Mouse (Mus musculus) midbrain, embryonic 15.5 days (tissue): Measurements from ENCODE around the gene Lcn2. TPM values are rescaled to one million over a fixed set of nuclear protein-coding genes. Genes with fewer than 3 reads are reported as not detected.

Experiments used
- ATAC-seq: fragments of 200-750 bp; cut with Nextera tagmentation; replicated peaks from 2 replicates; pipeline ENCODE4 v1.8.0; 2017; ENCODE audit warnings: moderate TSS enrichment
- H3K27ac ChIP-seq: fragments of 300-500 bp; sonication (generic); 2 replicates; pipeline ENCODE4 v1.5.1; 2015; ENCODE audit warnings: mild to moderate bottlenecking, inconsistent platforms
- H3K27me3 ChIP-seq: fragments of 300-500 bp; sonication (generic); replicated peaks from 2 replicates; pipeline ENCODE4 v1.6.1; 2015; ENCODE audit warnings: inconsistent platforms
- H3K36me3 ChIP-seq: fragments of 300-500 bp; sonication (generic); replicated peaks from 2 replicates; pipeline ENCODE4 v1.6.1; 2015; ENCODE audit warnings: inconsistent platforms
- H3K4me1 ChIP-seq: fragments of 300-500 bp; sonication (generic); 2 replicates; pipeline ENCODE4 v1.6.1; 2015; ENCODE audit warnings: inconsistent platforms
- H3K4me2 ChIP-seq: fragments of 300-500 bp; sonication (generic); 2 replicates; pipeline ENCODE4 v1.6.1; 2015; ENCODE audit warnings: inconsistent platforms, mild to moderate bottlenecking, moderate library complexity
- H3K4me3 ChIP-seq: fragments of 300-500 bp; sonication (generic); 2 replicates; pipeline ENCODE4 v1.5.1; 2015; ENCODE audit warnings: mild to moderate bottlenecking, inconsistent platforms
- H3K9ac ChIP-seq: fragments of 300-500 bp; sonication (generic); 2 replicates; pipeline ENCODE4 v1.6.1; 2015; ENCODE audit warnings: mild to moderate bottlenecking, inconsistent platforms
- H3K9me3 ChIP-seq: fragments of 300-500 bp; sonication (generic); 2 replicates; pipeline ENCODE4 v1.6.1; 2016; ENCODE audit warnings: inconsistent platforms
- WGBS: fragments of 180-500 bp; shearing (Covaris S2); methylation state at CpG from one replicate; pipeline ENCODE4 v1.1.7; 2015; ENCODE audit warnings: mixed read lengths; 5-methylcytosine and 5-hydroxymethylcytosine counted together
- polyA plus RNA-seq: library from polyadenylated mRNA; unstranded; fragments of >200 nt; fragmentation: Nextera tagmentation; extraction: Ambion mirVana; gene quantifications from 2 replicates; pipeline ENCODE4 v1.2.1, GENCODE M21; 2015

The Lcn2 gene
- polyA plus RNA-seq, 1 experiment from 2014 or later = 0.44 TPM

DNA sequence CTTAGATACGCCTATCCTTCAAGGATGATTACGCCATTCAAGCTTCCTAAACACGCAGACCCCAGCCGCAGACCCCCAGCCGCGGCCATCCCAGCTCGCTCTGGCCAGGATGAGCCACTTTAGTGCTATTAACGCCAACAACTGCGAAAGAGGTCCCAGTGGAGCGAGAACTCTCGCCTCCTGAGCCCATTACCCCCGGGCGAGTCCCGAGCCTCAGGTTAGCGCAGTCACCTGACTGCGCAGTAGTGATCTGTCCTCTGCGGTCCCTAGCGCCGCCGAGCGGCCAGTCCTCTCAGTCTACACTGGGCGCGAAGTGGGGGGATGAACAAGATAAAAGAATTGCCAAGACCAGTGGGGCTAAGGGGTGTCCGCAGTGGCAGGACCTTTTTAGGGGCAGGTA is 26.6 kb downstream of the Lcn2 start:
- no peak overlapping the region for H3K27ac ChIP-seq
- peak overlapping the region; percentile 53 for H3K4me2 ChIP-seq
- H3K9ac ChIP-seq = 0 out of 2 replicates have a peak overlapping the region, but pooled peaks have one; percentile 3
- peak overlapping the region; percentile 27 for H3K4me3 ChIP-seq
- 0 out of 2 replicates have a peak, but pooled peaks cover 3% of the 10 kb centered on the region for H3K36me3 ChIP-seq
- H3K9me3 ChIP-seq = no peaks in the 10 kb centered on the region
- H3K27me3 ChIP-seq = 0 out of 2 replicates have a peak, but pooled peaks cover 3% of the 10 kb centered on the region
- WGBS = 1% methylated on average over 24 of the region's 24 CpGs
- H3K4me1 ChIP-seq = peaks cover 27% of the 10 kb centered on the region
- ATAC-seq = no peak; the same call in 1 of the 2 replicates

DNA sequence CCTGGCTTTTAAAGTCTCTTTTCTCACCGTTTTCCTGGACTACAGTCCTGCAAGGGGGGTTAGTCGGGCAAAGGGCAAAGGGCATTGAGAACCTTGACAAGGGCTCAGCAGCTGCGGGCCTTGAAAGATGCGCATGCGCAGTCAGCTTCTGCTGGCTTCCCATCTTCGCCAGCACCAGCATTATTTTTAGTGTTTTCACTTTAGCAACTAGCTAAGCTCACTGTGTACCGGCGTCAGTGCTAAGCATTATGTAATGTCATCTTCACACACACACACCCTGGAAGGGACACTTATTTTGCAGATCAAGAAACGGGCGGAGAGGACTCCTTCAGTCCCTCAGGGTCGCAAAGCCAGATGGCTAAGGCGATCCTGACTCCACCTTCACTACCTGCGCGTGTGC is 27.3 kb downstream of the Lcn2 start:
- ATAC-seq = no peak
- H3K9ac ChIP-seq = peak overlapping the region; percentile 5; the same call in 1 of the 2 replicates
- 6% methylated on average over 14 of the region's 14 CpGs for WGBS

DNA sequence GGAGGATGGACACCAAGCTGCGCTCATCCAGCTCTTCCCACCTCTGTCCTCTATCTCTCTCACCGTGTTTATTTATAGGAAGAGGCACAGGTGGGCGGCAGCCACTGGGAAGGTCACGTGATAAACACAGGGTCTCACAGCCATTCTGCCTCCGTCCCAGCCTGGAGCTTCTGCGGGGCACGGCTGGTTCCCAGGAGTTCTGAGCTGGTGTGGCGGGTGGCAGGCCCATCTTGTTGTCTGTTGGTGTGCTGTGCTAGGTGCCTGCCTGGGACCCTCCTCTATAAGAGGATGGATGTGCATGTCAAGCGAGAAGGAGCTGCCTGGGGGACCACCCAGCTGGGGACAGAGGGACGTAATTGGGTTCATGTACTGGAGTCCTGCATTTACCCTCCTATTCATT is 29.7 kb downstream of the Lcn2 start:
- Histone ChIP-seq H3K4me3 (no peak overlapping the region), H3K27me3 (0 out of 2 replicates have a peak, but pooled peaks cover 3% of the 10 kb centered on the region), H3K36me3 (no peaks in the 10 kb centered on the region), H3K4me2 (no peak overlapping the region), H3K27ac (no peak overlapping the region), H3K9ac (no peak overlapping the region), H3K9me3 (no peaks in the 10 kb centered on the region), H3K4me1 (peaks cover 22% of the 10 kb centered on the region)
- ATAC-seq = no peak
- WGBS = 68% methylated on average over 10 of the region's 10 CpGs

More for the DNA sequence above, 27.3 kb downstream of the Lcn2 start:
- no peak overlapping the region for H3K27ac ChIP-seq
- H3K36me3 ChIP-seq = no peaks in the 10 kb centered on the region
- H3K27me3 ChIP-seq = 0 out of 2 replicates have a peak, but pooled peaks cover 3% of the 10 kb centered on the region
- peak overlapping the region; percentile 53 for H3K4me2 ChIP-seq
- peak overlapping the region; percentile 27 for H3K4me3 ChIP-seq
- no peaks in the 10 kb centered on the region for H3K9me3 ChIP-seq
- peaks cover 27% of the 10 kb centered on the region for H3K4me1 ChIP-seq

DNA sequence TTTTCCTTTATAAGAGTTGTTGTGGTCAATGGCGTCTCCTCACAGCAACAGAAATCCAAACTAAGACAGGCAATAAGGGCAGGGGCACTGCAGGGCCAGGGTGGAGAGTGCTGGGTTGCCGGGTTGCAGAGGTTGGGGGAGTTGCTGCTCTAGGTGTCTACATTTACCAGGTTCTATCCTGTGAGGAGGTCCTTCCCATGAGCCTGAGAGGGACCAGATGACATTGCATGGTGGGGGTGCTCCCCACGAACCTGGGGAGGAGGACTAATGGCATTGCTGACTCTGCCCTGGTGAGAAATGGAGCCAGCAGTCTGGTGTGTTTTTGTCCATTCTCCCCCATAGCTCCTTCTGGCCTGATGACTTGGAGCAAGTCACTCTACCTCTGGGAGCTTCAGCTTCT is 30.3 kb downstream of the Lcn2 start:
- WGBS = 77% methylated on average over 3 of the region's 3 CpGs
- Histone ChIP-seq H3K9me3 (no peaks in the 10 kb centered on the region), H3K4me3 (no peak overlapping the region), H3K4me2 (no peak overlapping the region), H3K9ac (no peak overlapping the region), H3K27ac (no peak overlapping the region), H3K4me1 (peaks cover 23% of the 10 kb centered on the region), H3K27me3 (0 out of 2 replicates have a peak, but pooled peaks cover 3% of the 10 kb centered on the region), H3K36me3 (no peaks in the 10 kb centered on the region)
- no peak for ATAC-seq

DNA sequence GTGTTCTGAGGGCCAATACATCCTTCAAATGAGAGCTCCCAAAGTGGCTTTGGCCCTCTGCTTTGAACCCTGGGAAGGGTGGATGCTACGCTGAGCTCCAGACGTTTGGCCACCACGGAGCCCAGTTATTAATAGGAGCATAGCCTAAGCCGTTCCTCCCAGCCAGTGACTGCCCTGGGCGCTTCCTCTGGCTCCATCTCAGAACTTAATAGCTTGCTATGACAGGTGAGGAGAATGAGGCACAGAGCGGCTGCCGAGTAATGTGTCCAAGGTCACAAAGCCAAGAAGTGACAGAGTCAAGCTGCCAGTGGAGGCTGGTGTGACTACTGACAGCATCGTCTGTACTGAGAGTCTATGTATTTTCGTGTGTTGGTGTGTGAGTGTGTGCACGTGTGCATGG is 31.8 kb downstream of the Lcn2 start:
- Histone ChIP-seq H3K4me2 (no peak overlapping the region), H3K4me3 (no peak overlapping the region), H3K36me3 (no peaks in the 10 kb centered on the region), H3K4me1 (peaks cover 22% of the 10 kb centered on the region), H3K27me3 (no peaks in the 10 kb centered on the region), H3K9me3 (no peaks in the 10 kb centered on the region), H3K9ac (no peak overlapping the region), H3K27ac (no peak overlapping the region)
- ATAC-seq = no peak
- WGBS = 82% methylated on average over 10 of the region's 10 CpGs

DNA sequence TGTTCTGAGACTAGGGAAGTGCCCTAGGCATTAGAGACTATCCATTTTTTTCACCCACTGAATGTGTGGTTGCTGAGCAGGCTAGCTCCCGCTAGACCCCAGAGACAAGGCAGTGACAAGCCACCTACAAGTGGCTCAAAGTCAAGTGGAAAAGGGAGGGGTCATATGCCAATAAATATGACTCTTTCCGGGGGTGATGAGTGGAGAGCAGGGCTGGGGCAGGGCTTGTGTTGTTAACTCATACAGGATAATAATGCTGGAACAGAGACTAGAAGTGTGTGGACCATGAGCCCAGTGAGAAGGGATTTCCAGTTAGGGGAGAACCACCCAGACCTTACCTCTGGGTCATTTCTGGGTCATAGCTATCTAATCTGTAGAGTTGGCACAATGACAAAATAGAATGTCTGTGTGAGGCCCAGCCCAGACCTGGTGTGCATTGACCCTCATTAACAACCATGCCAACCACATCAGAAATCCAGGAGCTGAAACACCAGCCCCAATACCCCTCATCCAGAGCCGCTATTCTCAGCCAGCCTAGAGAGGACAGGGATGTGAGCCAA is 33.6 kb downstream of the Lcn2 start:
- Histone ChIP-seq H3K4me2 (no peak overlapping the region), H3K27ac (no peak overlapping the region), H3K4me3 (no peak overlapping the region), H3K9me3 (no peaks in the 10 kb centered on the region), H3K4me1 (peaks cover 32% of the 10 kb centered on the region), H3K36me3 (no peaks in the 10 kb centered on the region), H3K27me3 (no peaks in the 10 kb centered on the region), H3K9ac (no peak overlapping the region)
- WGBS = 85% methylated on average over 3 of the region's 3 CpGs
- no peak for ATAC-seq

DNA sequence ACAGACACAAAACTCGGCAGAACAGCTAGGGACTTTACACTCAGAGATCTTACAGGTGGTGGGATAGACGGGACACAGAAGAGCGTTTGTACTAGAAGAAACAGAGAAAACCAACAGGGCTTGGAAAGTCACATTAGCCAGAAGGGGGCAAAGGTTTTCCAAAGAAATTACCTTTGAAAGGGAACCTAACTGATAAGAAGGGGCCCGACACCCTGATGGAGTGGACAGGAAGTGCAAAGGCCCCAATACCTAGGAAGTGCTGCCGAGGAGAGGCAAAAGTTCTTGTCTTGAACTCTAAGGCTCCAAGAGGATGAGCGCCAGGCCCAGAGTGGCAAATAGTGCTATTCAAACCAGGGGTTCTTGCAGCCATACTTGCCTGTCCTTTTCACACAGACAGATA is 34.2 kb downstream of the Lcn2 start:
- Histone ChIP-seq H3K27ac (no peak overlapping the region), H3K4me2 (0 out of 2 replicates have a peak overlapping the region, but pooled peaks have one; percentile 57), H3K4me1 (peaks cover 34% of the 10 kb centered on the region), H3K36me3 (no peaks in the 10 kb centered on the region), H3K9ac (no peak overlapping the region), H3K27me3 (no peaks in the 10 kb centered on the region), H3K4me3 (no peak overlapping the region), H3K9me3 (no peaks in the 10 kb centered on the region)
- no peak for ATAC-seq
- WGBS = 70% methylated on average over 6 of the region's 6 CpGs

DNA sequence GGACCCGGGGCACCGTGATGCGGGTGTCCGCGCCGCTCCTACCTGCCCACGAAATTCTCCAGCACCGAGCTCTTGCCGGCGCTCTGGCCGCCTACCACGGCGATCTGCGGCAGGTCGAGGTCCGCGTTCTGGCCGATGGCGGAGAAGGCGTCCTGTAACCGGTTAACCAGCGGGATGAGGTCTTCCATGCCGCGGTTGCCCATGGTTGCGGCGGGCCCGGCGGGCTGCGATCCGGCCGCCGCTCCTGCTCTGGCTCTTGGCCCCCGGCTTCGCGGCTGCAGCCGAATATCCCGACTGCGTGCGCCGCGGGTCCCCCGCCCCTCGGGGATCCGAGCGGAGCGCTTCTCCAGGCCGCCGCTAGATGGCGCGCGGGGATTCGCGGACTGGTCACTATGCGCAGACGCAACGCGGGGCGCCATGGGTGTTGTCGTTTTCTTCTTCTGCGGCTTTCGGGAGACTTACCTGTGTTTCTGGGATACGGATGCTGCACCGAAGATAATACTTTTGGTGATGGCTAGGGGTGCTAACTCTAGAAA is 35.0 kb downstream of the Lcn2 start, which contains the start of gene Dnm1:
Dnm1 (minus strand) TSS at position 332 of the 536 bp plus-strand sequence.
- peak within 1 kb of the TSS; percentile 85 for H3K4me3 ChIP-seq
- peaks cover 34% of the 10 kb centered on the region for H3K4me1 ChIP-seq
- no peaks in the 10 kb centered on the region for H3K36me3 ChIP-seq
- no peaks in the 10 kb centered on the region for H3K9me3 ChIP-seq
- ATAC-seq = peak; percentile 74
- peak within 1 kb of the TSS; percentile 57 for H3K4me2 ChIP-seq
- no peaks in the 10 kb centered on the region for H3K27me3 ChIP-seq
- H3K27ac ChIP-seq = peak within 1 kb of the TSS; percentile 97
- WGBS = under 1% methylated on average over 60 of the region's 63 CpGs
- H3K9ac ChIP-seq = peak within 1 kb of the TSS; percentile 96

DNA sequence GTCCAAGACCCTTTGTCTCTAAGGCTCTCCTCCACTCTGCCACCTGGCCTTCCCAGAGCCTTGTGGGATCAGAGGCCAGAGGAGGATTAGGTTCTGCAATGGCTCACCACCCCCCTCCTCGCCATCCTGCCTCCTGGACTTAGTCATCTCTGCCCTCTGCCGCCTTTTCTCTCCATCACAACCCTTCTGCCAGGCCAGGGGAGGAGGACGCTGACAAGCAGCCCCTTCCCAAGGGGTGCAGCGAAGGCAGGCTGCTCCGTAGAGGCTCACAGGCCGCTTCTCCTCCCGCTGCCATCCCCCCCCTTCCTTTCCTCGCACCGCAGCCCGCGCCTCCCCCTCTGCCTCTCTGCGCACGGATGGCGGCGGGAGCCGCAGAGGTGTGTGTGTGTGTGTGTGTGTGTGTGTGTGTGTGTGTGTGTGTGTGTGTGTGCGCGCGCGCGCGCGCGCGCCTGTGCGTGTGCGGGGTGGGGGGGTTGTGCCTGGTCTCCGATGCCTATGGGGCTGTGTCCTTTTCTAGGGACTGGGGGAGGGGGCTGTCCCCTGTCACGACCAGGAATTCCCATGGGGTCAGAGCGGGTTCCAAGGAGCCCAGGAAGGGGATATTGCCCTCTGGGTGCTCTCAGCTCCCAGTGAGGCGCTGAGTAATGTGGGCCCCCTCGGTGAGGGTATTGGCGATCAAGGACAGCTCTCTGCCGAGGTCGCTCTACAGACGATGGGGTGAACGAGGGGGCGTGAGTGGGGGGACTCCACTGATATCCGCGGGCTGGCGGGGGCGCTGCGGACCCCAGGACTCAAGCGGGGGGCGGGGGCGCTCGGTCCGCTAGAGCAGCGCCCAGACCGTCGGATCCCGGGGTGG is 35.7 kb downstream of the Lcn2 start, which contains the start of gene Ciz1:
Ciz1 (plus strand) TSS at position 177 of the 856 bp plus-strand sequence.
- under 1% methylated on average over 32 of the region's 52 CpGs for WGBS
- Histone ChIP-seq H3K4me3 (peak within 1 kb of the TSS; percentile 85), H3K4me2 (peak within 1 kb of the TSS; percentile 57), H3K27ac (peak within 1 kb of the TSS; percentile 97), H3K9ac (peak within 1 kb of the TSS; percentile 96), H3K4me1 (peaks cover 34% of the 10 kb centered on the region), H3K27me3 (no peaks in the 10 kb centered on the region), H3K9me3 (no peaks in the 10 kb centered on the region), H3K36me3 (no peaks in the 10 kb centered on the region; the same call in 1 of the 2 replicates)
- peak; percentile 75 for ATAC-seq

DNA sequence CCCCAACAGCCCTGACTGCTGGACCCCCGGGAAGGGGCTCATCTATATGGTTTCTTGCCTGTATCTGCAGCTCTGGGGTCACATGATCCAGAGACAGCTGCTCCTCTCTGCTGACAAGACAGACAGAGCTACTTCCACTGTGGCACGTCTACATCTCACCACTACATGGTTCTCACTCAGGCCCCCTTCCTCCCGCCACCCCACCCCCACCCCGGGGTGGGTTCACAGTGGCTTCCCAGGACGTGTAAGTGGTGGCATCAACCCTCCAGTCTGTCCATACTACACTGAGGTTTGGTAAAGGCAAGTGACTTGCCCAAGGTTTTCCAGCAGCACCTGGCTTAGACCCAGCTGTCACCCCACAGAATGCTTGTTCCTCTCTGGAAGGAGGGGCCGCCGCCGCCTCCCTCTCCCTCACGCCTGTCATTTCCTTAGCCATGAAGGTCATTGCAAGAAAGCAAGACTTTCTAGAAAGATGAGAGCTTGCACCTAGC is 36.5 kb downstream of the Lcn2 start:
- H3K27ac ChIP-seq = peak overlapping the region; percentile 97
- H3K36me3 ChIP-seq = no peaks in the 10 kb centered on the region; the same call in 1 of the 2 replicates
- no peaks in the 10 kb centered on the region for H3K9me3 ChIP-seq
- H3K9ac ChIP-seq = peak overlapping the region; percentile 96
- WGBS = 53% methylated on average over 9 of the region's 9 CpGs
- H3K4me3 ChIP-seq = peak overlapping the region; percentile 85
- H3K4me1 ChIP-seq = peaks cover 34% of the 10 kb centered on the region
- ATAC-seq = peak; percentile 14; the same call in 1 of the 2 replicates
- H3K4me2 ChIP-seq = peak overlapping the region; percentile 57
- H3K27me3 ChIP-seq = no peaks in the 10 kb centered on the region

DNA sequence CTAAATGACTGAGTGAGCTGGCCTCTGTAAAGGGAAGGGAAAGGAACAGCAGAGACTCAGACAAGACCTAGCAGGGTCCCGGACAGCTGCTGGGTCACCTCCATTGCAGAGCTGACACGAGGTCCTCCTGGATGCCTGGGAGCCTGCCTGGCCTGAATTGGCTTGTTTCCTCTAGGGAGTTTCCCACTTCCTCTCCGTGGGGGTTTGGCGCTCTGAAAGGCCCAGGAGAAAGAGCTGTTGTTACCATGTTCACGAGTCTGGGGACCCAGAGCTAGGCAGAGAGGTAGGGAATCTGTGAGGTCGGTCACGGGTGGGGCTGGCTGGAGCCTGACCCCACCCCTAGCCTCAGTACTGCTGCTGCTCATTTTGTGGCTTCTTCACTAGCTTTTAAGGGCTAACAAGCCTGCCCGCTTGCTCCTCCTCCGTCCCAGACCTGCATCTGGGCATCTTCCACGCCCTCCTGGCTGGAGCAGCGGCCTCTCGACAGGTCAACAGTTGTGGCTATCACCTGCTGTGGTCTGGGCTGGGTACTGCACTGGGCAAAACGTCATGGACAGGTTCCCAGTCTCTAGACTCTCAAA is 37.5 kb downstream of the Lcn2 start:
- WGBS = 60% methylated on average over 13 of the region's 13 CpGs
- H3K4me3 ChIP-seq = no peak overlapping the region; the same call in 1 of the 2 replicates
- ATAC-seq = no peak

More for the DNA sequence above, 37.5 kb downstream of the Lcn2 start:
- Histone ChIP-seq H3K9ac (peak overlapping the region; percentile 96; the same call in 1 of the 2 replicates), H3K36me3 (no peaks in the 10 kb centered on the region; the same call in 1 of the 2 replicates), H3K27ac (no peak overlapping the region), H3K4me2 (peak overlapping the region; percentile 57), H3K27me3 (no peaks in the 10 kb centered on the region), H3K9me3 (no peaks in the 10 kb centered on the region), H3K4me1 (peaks cover 34% of the 10 kb centered on the region)
